In the genomic region with DNA sequence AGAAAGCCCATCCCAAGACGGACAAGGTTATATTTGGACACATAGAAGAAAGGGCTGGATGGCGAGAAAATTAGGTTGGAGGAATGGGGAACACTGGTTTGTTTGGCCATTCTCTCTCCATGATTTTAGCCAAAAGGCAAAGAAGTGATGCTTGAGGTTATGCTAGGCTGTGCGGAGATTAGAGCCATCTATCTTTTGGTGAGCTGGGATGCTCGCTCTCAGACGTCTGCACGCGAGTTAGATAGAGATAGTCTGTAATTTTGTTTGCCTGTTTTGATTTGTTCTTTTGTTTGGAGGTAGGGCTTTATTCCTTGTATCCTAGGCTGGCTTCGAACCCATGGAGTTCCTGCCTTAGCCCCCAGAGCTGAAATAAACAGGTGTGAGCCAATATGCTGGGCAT, we compare ENCODE assay signal across 8 mouse cellular contexts. TPM values are rescaled to one million over a fixed set of nuclear protein-coding genes. Genes with fewer than 3 reads are reported as not detected.
DNase-seq lines count a peak whose midpoint lies in the region; ATAC-seq and TF ChIP-seq lines count a peak whose summit lies in the region.

No protein-coding gene starts in this region.

- H3K9ac ChIP-seq in liver, embryonic 12.5 days, result peak overlapping the region; percentile 84

- peak overlapping the region; percentile 97 for H3K4me2 ChIP-seq in liver, embryonic 12.5 days

- TF ChIP-seq CTCF in gastrocnemius, adult 2 months (IDR thresholded peaks at IDR 0.05), result no peak
- TF ChIP-seq CTCF in thymus, adult 2 months (IDR thresholded peaks at IDR 0.05; ENCODE audit: borderline replicate concordance, control insufficient read depth, extremely low read depth, insufficient read depth, low read length, poor library complexity), result no peak

- H3K27me3 ChIP-seq in thymus, adult 2 months (ENCODE audit: control insufficient read depth, insufficient read depth, low read length), result no peaks in the 10 kb centered on the region
- H3K27me3 ChIP-seq in liver, embryonic 12.5 days (replicated peaks), result no peaks in the 10 kb centered on the region

- peaks cover 21% of the 10 kb centered on the region for H3K36me3 ChIP-seq in thymus, adult 2 months (ENCODE audit: control insufficient read depth, insufficient read depth, low read length)
- peaks cover 45% of the 10 kb centered on the region for H3K36me3 ChIP-seq in liver, embryonic 12.5 days

- no peak for DNase-seq in gastrocnemius, adult 2 months
- DNase-seq in gastrocnemius, postnatal 10 days, result no peak
- DNase-seq in thymus, adult 2 months, result no peak
- DNase-seq in thymus, postnatal 4 days, result no peak
- DNase-seq in layer of hippocampus, adult 8-10 months (ENCODE audit: low spot score in 2 of 2), result no peak
- DNase-seq in left cerebral cortex, adult 18-20 months (ENCODE audit: low spot score in 2 of 2), result no peak
- no peak for DNase-seq in thymus, postnatal 25 days

- H3K4me1 ChIP-seq in thymus, adult 2 months (replicated peaks; ENCODE audit: control insufficient read depth, insufficient read depth, low read length), result peaks cover 22% of the 10 kb centered on the region
- peaks cover 62% of the 10 kb centered on the region for H3K4me1 ChIP-seq in liver, embryonic 12.5 days

- 17% methylated on average over 8 of the region's 8 CpGs for WGBS in thymus, adult 2 months
- WGBS in liver, embryonic 12.5 days (ENCODE audit: insufficient replicate concordance), result 10% methylated on average over 8 of the region's 8 CpGs

- H3K27ac ChIP-seq in gastrocnemius, adult 2 months, result peak overlapping the region; percentile 100
- no peak overlapping the region for H3K27ac ChIP-seq in thymus, adult 2 months (ENCODE audit: control insufficient read depth, insufficient read depth, low read length)
- H3K27ac ChIP-seq in liver, embryonic 12.5 days, result peak overlapping the region; percentile 87; the same call in 1 of the 2 replicates

- no peak for ATAC-seq in liver, embryonic 12.5 days

- H3K9me3 ChIP-seq in liver, embryonic 12.5 days (replicated peaks), result no peaks in the 10 kb centered on the region

- intact Hi-C loops in gastrocnemius, adult 2 months (cut with DNase I), result loop anchor here (5.0 kb wide), 1 partner anchor 69 kb away; no protein-coding TSS in a partner anchor

- no peak for TF ChIP-seq POLR2A in thymus, adult 2 months (IDR thresholded peaks at IDR 0.05; ENCODE audit: control insufficient read depth, extremely low read depth, insufficient read depth, low read length, poor library complexity)

- peak overlapping the region; percentile 86 for H3K4me3 ChIP-seq in gastrocnemius, adult 2 months
- peak overlapping the region; percentile 59 for H3K4me3 ChIP-seq in thymus, adult 2 months (ENCODE audit: control insufficient read depth, insufficient read depth, low read length)
- peak overlapping the region; percentile 73 for H3K4me3 ChIP-seq in liver, embryonic 12.5 days

RNA-seq across cellular contexts. Expression of a gene that starts 0.8 kb away (rescaled TPM):
- total RNA-seq in gastrocnemius, adult 2 months (2021), result 1 to 10 TPM; 3.6 to 5.0 TPM
- 10 to 100 TPM in 1 of 2 experiments, 1 to 10 TPM in 1; 8.2 to 14.7 TPM for total RNA-seq in gastrocnemius, postnatal 10 days (2021)
- polyA plus RNA-seq in thymus, adult 2 months (2012; rRNA removed), result 52.4 and 55.7 TPM in 2 replicates
- polyA plus RNA-seq in liver, embryonic 12.5 days (2016; fragmentation: Nextera tagmentation; extraction: Ambion mirVana), result 13.4 and 13.7 TPM in 2 replicates
- 10 to 100 TPM; 35.4 to 54.0 (median 41.6) TPM for total RNA-seq in layer of hippocampus, adult 8-10 months (2022)
- 10 to 100 TPM; 28.6 to 32.9 TPM for total RNA-seq in left cerebral cortex, adult 18-20 months (2021)

RNA-seq across cellular contexts. Expression of a gene that starts 5.6 kb away (rescaled TPM):
- total RNA-seq in gastrocnemius, adult 2 months (2021), result 10 to 100 TPM; 19.2 to 21.8 TPM
- 10 to 100 TPM; 22.2 to 28.9 TPM for total RNA-seq in gastrocnemius, postnatal 10 days (2021)
- 36.5 and 43.4 TPM in 2 replicates for polyA plus RNA-seq in thymus, adult 2 months (2012; rRNA removed)
- 39.5 and 40.9 TPM in 2 replicates for polyA plus RNA-seq in liver, embryonic 12.5 days (2016; fragmentation: Nextera tagmentation; extraction: Ambion mirVana)
- 10 to 100 TPM; 45.2 to 59.7 (median 49.7) TPM for total RNA-seq in layer of hippocampus, adult 8-10 months (2022)
- 10 to 100 TPM; 52.6 to 53.8 TPM for total RNA-seq in left cerebral cortex, adult 18-20 months (2021)

RNA-seq across cellular contexts. Expression of a gene that starts 10.2 kb away (rescaled TPM):
- 100 to 1,000 TPM; 194 to 232 TPM for total RNA-seq in gastrocnemius, adult 2 months (2021)
- 100 to 1,000 TPM; 195 to 228 TPM for total RNA-seq in gastrocnemius, postnatal 10 days (2021)
- 270 and 395 TPM in 2 replicates for polyA plus RNA-seq in thymus, adult 2 months (2012; rRNA removed)
- 260 and 270 TPM in 2 replicates for polyA plus RNA-seq in liver, embryonic 12.5 days (2016; fragmentation: Nextera tagmentation; extraction: Ambion mirVana)
- 100 to 1,000 TPM; 232 to 255 (median 246) TPM for total RNA-seq in layer of hippocampus, adult 8-10 months (2022)
- 100 to 1,000 TPM; 231 to 236 TPM for total RNA-seq in left cerebral cortex, adult 18-20 months (2021)

RNA-seq across cellular contexts. Expression of a gene that starts 14.1 kb away (rescaled TPM):
- total RNA-seq in gastrocnemius, adult 2 months (2021), result 100 to 1,000 TPM; 266 to 502 TPM
- 100 to 1,000 TPM; 217 to 254 TPM for total RNA-seq in gastrocnemius, postnatal 10 days (2021)
- polyA plus RNA-seq in thymus, adult 2 months (2012; rRNA removed), result 88.5 and 110 TPM in 2 replicates
- 89.9 and 91.3 TPM in 2 replicates for polyA plus RNA-seq in liver, embryonic 12.5 days (2016; fragmentation: Nextera tagmentation; extraction: Ambion mirVana)
- total RNA-seq in layer of hippocampus, adult 8-10 months (2022), result 10 to 100 TPM; 60.3 to 69.1 (median 64.8) TPM
- 10 to 100 TPM; 55.6 to 57.9 TPM for total RNA-seq in left cerebral cortex, adult 18-20 months (2021)

RNA-seq across cellular contexts. Expression of a gene that starts 15.6 kb away (rescaled TPM):
- total RNA-seq in gastrocnemius, adult 2 months (2021), result 1 to 10 TPM; 3.2 to 5.2 TPM
- total RNA-seq in gastrocnemius, postnatal 10 days (2021), result 10 to 100 TPM; 16.5 to 28.7 TPM
- polyA plus RNA-seq in thymus, adult 2 months (2012; rRNA removed), result 71.7 and 72.1 TPM in 2 replicates
- 2.3 and 2.7 TPM in 2 replicates for polyA plus RNA-seq in liver, embryonic 12.5 days (2016; fragmentation: Nextera tagmentation; extraction: Ambion mirVana)
- 100 to 1,000 TPM; 730 to 858 (median 789) TPM for total RNA-seq in layer of hippocampus, adult 8-10 months (2022)
- total RNA-seq in left cerebral cortex, adult 18-20 months (2021), result 100 to 1,000 TPM; 718 to 731 TPM
